Mouse (Mus musculus): ENCODE results near the gene 1700025G04Rik. TPM values are rescaled to one million over a fixed set of nuclear protein-coding genes. Genes with fewer than 3 reads are reported as not detected.

1700025G04Rik gene
- polyA plus RNA-seq, 1 experiment from 2014 or later, result 27.8 TPM

DNA sequence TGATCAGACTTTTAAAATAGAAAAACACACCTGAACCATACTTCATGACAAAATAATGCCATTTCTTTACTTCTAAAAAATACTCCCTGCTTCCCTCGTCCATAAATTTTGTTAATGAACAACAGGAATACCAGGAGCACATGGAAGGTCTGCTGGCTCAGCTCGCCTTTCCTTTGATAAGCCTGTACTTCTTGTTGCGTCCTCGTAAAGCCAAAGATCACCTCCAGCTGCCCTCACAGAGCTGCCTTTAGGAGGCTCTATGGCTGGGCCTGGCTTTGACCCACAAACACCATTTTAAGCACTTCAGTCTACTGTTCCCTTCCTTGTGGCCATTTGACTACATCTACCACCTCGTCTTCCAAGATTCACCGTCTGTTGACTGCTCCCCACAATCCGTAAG lies 101.2 kb downstream of the 1700025G04Rik start:
- Histone ChIP-seq H3K4me3 (replicated peaks; ENCODE audit: low read depth, low read length) (no peak overlapping the region), H3K9ac (replicated peaks; ENCODE audit: low read length) (no peak overlapping the region), H3K27me3 (ENCODE audit: control insufficient read depth, insufficient read depth, low read length) (no peaks in the 10 kb centered on the region), H3K36me3 (ENCODE audit: control insufficient read depth, insufficient read depth, low read length) (no peaks in the 10 kb centered on the region), H3K4me1 (ENCODE audit: control insufficient read depth, insufficient read depth, low read length) (peaks cover 23% of the 10 kb centered on the region), H3K27ac (replicated peaks; ENCODE audit: low read depth, low read length) (no peak overlapping the region), H3K4me2 (ENCODE audit: low read length) (no peak overlapping the region), H3K9me3 (ENCODE audit: control insufficient read depth, low read length) (no peaks in the 10 kb centered on the region)
- DNase-seq (no peak), ATAC-seq (ENCODE audit: low FRiP score, low TSS enrichment) (no peak)
- 93% methylated on average over 7 of the region's 7 CpGs for WGBS

DNA sequence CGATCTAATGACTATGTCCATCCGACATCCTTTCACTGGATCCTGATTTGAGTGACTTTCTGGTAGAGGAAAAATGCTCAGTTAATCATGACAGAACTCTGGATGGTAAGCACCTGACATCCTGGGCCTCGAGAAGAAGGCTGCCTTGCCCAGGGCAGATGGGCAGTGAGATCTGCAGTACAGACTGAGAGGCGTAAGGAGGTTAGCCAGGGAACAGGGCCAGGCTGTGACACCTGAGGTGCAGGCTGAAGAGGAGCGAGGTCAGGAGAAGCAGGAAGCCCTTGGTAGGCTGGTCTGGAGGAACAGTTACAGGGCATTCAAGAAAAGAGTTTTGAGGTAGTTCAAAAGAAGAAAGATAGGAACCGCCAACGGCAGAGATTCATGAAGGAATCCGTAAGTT lies 101.9 kb downstream of the 1700025G04Rik start:
- no peaks in the 10 kb centered on the region for H3K27me3 ChIP-seq (ENCODE audit: control insufficient read depth, insufficient read depth, low read length)
- DNase-seq, result no peak
- H3K9ac ChIP-seq (replicated peaks; ENCODE audit: low read length), result no peak overlapping the region
- H3K27ac ChIP-seq (replicated peaks; ENCODE audit: low read depth, low read length), result no peak overlapping the region
- H3K4me1 ChIP-seq (ENCODE audit: control insufficient read depth, insufficient read depth, low read length), result peaks cover 28% of the 10 kb centered on the region
- ATAC-seq (ENCODE audit: low FRiP score, low TSS enrichment), result no peak
- 91% methylated on average over 8 of the region's 8 CpGs for WGBS
- H3K4me2 ChIP-seq (ENCODE audit: low read length), result no peak overlapping the region
- H3K36me3 ChIP-seq (ENCODE audit: control insufficient read depth, insufficient read depth, low read length), result no peaks in the 10 kb centered on the region
- no peak overlapping the region for H3K4me3 ChIP-seq (replicated peaks; ENCODE audit: low read depth, low read length)
- no peaks in the 10 kb centered on the region for H3K9me3 ChIP-seq (ENCODE audit: control insufficient read depth, low read length)

DNA sequence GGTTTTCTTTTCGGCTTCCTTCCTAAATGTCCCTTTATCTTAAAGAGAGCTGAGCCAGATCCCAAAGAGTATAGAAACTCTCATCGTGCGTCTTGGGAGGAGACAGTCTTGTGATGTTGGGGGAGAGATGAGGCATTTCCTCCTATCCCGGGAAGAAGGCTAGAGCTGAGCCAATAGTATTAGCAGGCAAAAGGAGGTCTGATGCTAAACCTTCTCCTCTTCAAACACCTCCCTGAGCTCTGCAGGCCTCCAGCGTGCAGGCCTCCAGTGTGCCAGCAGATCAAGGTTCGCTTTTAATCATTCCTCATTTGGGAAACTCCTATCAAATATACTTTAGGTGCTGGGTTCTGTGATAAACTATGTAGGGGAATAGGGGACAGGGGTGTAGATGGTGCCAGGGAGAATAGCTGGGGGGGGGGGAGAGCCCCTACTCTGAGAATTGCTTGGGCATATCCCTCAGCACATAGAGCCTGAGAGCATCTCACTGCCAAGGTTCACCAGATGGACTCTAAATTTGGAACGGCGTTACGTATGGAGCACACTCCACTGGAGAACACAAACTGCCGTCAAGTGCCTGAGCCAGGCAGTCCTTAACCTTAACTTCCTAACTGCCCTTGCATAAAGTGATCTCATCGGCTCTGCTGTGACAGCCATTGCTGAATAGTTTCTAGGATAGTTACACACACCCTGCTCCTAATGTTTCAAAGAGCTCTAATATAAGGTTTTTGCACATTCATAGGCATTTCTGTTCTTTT lies 103.7 kb downstream of the 1700025G04Rik start:
- DNase-seq (no peak), ATAC-seq (ENCODE audit: low FRiP score, low TSS enrichment) (no peak)
- WGBS, result 81% methylated on average over 11 of the region's 11 CpGs
- Histone ChIP-seq H3K9me3 (ENCODE audit: control insufficient read depth, low read length) (no peaks in the 10 kb centered on the region), H3K4me3 (replicated peaks; ENCODE audit: low read depth, low read length) (no peak overlapping the region), H3K4me2 (ENCODE audit: low read length) (no peak overlapping the region), H3K4me1 (ENCODE audit: control insufficient read depth, insufficient read depth, low read length) (peaks cover 30% of the 10 kb centered on the region), H3K36me3 (ENCODE audit: control insufficient read depth, insufficient read depth, low read length) (no peaks in the 10 kb centered on the region), H3K27me3 (ENCODE audit: control insufficient read depth, insufficient read depth, low read length) (no peaks in the 10 kb centered on the region), H3K27ac (replicated peaks; ENCODE audit: low read depth, low read length) (no peak overlapping the region), H3K9ac (replicated peaks; ENCODE audit: low read length) (no peak overlapping the region)

DNA sequence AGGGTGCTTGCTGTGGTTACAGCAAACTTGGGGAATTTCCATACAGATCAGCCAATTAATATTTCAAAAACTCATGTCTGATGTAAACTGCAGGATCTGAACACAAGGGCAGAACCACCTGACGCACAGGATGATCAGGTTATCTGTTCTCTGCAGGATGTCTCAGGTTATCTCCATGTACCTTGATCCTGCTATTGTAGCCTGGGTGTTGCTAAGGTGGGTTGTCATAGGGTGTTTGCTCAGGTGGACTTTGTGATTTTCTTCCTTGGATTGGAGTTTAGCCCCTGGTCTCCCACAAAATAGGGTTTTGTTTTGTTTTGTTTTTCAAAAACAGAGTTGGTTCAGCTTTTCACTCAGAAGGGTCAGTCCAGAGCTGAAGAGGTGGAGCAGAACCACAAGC lies 104.9 kb downstream of the 1700025G04Rik start:
- H3K9ac ChIP-seq (replicated peaks; ENCODE audit: low read length), result no peak overlapping the region
- no peak for DNase-seq
- no peak overlapping the region for H3K4me2 ChIP-seq (ENCODE audit: low read length)
- H3K36me3 ChIP-seq (ENCODE audit: control insufficient read depth, insufficient read depth, low read length), result no peaks in the 10 kb centered on the region
- H3K4me1 ChIP-seq (ENCODE audit: control insufficient read depth, insufficient read depth, low read length), result peaks cover 34% of the 10 kb centered on the region
- no peak overlapping the region for H3K27ac ChIP-seq (replicated peaks; ENCODE audit: low read depth, low read length)
- no peak overlapping the region for H3K4me3 ChIP-seq (replicated peaks; ENCODE audit: low read depth, low read length)
- H3K27me3 ChIP-seq (ENCODE audit: control insufficient read depth, insufficient read depth, low read length), result no peaks in the 10 kb centered on the region
- no peak for ATAC-seq (ENCODE audit: low FRiP score, low TSS enrichment)
- no peaks in the 10 kb centered on the region for H3K9me3 ChIP-seq (ENCODE audit: control insufficient read depth, low read length)
- WGBS, result 97% methylated on average over 1 of the region's 1 CpGs

DNA sequence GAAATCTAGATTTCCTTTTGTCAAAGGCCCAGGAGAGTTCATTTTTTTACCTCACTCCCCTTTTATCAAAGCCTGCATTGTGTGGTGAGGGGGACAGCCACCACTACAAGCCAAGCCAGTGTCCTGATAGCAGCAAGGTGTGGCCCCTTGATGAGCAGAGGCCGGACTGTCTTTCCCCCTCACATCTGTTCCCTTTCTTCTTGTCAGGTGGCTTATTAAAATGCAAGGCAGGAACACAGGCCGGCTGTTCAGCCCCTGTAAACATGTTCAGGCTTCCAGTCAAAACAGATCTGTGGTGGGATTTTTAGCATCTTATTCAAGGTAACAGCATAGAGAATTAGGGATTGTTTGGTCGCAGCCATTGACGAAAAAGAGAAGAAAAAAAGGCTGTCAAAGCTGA lies 105.9 kb downstream of the 1700025G04Rik start:
- Histone ChIP-seq H3K4me2 (ENCODE audit: low read length) (no peak overlapping the region), H3K4me1 (ENCODE audit: control insufficient read depth, insufficient read depth, low read length) (peaks cover 34% of the 10 kb centered on the region), H3K9me3 (ENCODE audit: control insufficient read depth, low read length) (no peaks in the 10 kb centered on the region), H3K9ac (replicated peaks; ENCODE audit: low read length) (no peak overlapping the region), H3K4me3 (replicated peaks; ENCODE audit: low read depth, low read length) (no peak overlapping the region), H3K27ac (replicated peaks; ENCODE audit: low read depth, low read length) (peak overlapping the region; percentile 76), H3K36me3 (ENCODE audit: control insufficient read depth, insufficient read depth, low read length) (no peaks in the 10 kb centered on the region), H3K27me3 (ENCODE audit: control insufficient read depth, insufficient read depth, low read length) (no peaks in the 10 kb centered on the region)
- DNase-seq (peak; percentile 55), ATAC-seq (ENCODE audit: low FRiP score, low TSS enrichment) (no peak)
- 8% methylated on average over 4 of the region's 4 CpGs for WGBS

DNA sequence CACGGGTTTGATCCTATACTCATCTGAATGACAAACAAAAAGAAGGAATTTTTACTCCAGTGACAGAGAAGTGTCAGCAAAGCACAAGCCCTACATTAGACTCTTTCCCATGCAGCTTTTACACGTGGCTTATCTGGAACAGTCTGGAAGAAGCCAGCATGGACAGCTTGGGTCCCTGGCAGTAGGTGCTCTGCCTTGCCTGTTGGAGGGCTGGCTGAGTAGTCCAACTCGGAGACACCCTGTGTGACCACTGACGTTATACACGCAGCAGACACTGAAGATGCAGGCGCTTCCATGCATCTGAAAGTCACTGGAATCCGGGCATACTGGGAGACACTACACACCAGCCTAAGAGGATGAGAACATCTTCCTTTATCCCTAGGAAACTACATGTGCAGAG lies 109.4 kb downstream of the 1700025G04Rik start:
- H3K9me3 ChIP-seq (ENCODE audit: control insufficient read depth, low read length), result no peaks in the 10 kb centered on the region
- no peak overlapping the region for H3K9ac ChIP-seq (replicated peaks; ENCODE audit: low read length)
- H3K27ac ChIP-seq (replicated peaks; ENCODE audit: low read depth, low read length), result no peak overlapping the region
- H3K4me2 ChIP-seq (ENCODE audit: low read length), result no peak overlapping the region
- H3K27me3 ChIP-seq (ENCODE audit: control insufficient read depth, insufficient read depth, low read length), result no peaks in the 10 kb centered on the region
- WGBS, result 86% methylated on average over 7 of the region's 7 CpGs
- H3K36me3 ChIP-seq (ENCODE audit: control insufficient read depth, insufficient read depth, low read length), result no peaks in the 10 kb centered on the region
- peaks cover 44% of the 10 kb centered on the region for H3K4me1 ChIP-seq (ENCODE audit: control insufficient read depth, insufficient read depth, low read length)
- no peak for DNase-seq
- no peak overlapping the region for H3K4me3 ChIP-seq (replicated peaks; ENCODE audit: low read depth, low read length)
- ATAC-seq (ENCODE audit: low FRiP score, low TSS enrichment), result no peak

DNA sequence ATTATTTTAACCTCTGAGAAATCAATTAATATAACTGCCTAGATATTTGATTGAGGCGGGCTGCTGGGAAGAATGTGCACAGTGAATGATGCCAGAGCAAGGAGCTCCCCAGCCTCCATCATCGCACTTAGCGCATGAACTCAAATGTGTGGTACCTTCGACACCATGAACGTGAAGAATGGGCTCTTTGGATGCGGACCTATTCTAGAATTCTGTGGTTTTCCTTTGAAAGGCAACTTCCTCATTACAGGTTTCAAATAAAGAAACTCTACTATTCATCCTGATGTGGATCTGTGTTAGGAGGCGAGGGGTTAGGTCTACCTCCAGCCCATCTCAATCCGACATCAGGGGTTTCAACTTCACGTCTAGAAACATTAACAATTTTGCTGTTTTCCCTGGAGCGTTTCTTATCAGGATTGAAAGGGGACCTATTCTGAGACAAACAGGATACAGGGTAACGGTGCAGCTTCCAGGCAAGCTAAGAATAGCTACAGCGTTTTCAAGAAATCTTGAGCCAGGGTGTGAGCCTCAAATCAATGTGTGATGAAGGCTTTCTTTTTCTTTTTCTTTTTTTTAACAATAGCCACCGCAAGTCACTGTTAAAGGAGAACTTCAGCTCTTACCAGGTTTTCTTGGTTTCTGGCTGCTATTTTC lies 110.0 kb downstream of the 1700025G04Rik start:
- Histone ChIP-seq H3K4me3 (replicated peaks; ENCODE audit: low read depth, low read length) (no peak overlapping the region), H3K9me3 (ENCODE audit: control insufficient read depth, low read length) (no peaks in the 10 kb centered on the region), H3K4me1 (ENCODE audit: control insufficient read depth, insufficient read depth, low read length) (peaks cover 40% of the 10 kb centered on the region), H3K27ac (replicated peaks; ENCODE audit: low read depth, low read length) (no peak overlapping the region), H3K9ac (replicated peaks; ENCODE audit: low read length) (no peak overlapping the region), H3K27me3 (ENCODE audit: control insufficient read depth, insufficient read depth, low read length) (no peaks in the 10 kb centered on the region), H3K4me2 (ENCODE audit: low read length) (no peak overlapping the region), H3K36me3 (ENCODE audit: control insufficient read depth, insufficient read depth, low read length) (no peaks in the 10 kb centered on the region)
- WGBS, result 87% methylated on average over 13 of the region's 13 CpGs
- ATAC-seq (ENCODE audit: low FRiP score, low TSS enrichment), result no peak
- DNase-seq, result no peak

DNA sequence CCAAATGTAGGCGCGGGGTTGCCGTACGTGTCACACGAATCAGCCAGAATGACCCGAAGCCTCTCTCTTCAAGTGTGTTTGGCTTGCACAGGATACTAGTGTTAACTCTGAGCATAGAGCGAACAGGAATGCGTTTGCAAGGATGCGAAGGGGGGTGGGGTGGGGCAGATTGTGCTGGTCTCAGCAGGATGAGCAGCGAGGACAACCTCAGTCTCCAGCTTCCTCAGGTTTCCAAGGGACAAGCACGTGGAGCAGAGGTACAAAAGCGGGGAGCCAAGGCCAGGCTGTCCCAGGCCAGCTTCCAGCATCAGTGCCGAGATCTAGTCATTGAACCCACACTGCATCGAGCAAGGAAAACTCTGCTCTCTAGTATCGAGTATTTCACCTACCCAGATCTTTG lies 111.2 kb downstream of the 1700025G04Rik start:
- Histone ChIP-seq H3K9ac (replicated peaks; ENCODE audit: low read length) (no peak overlapping the region), H3K4me3 (replicated peaks; ENCODE audit: low read depth, low read length) (no peak overlapping the region), H3K9me3 (ENCODE audit: control insufficient read depth, low read length) (no peaks in the 10 kb centered on the region), H3K4me1 (ENCODE audit: control insufficient read depth, insufficient read depth, low read length) (peaks cover 28% of the 10 kb centered on the region), H3K36me3 (ENCODE audit: control insufficient read depth, insufficient read depth, low read length) (no peaks in the 10 kb centered on the region), H3K27me3 (ENCODE audit: control insufficient read depth, insufficient read depth, low read length) (no peaks in the 10 kb centered on the region), H3K4me2 (ENCODE audit: low read length) (no peak overlapping the region), H3K27ac (replicated peaks; ENCODE audit: low read depth, low read length) (no peak overlapping the region)
- no peak for ATAC-seq (ENCODE audit: low FRiP score, low TSS enrichment)
- 89% methylated on average over 15 of the region's 15 CpGs for WGBS
- DNase-seq, result no peak

DNA sequence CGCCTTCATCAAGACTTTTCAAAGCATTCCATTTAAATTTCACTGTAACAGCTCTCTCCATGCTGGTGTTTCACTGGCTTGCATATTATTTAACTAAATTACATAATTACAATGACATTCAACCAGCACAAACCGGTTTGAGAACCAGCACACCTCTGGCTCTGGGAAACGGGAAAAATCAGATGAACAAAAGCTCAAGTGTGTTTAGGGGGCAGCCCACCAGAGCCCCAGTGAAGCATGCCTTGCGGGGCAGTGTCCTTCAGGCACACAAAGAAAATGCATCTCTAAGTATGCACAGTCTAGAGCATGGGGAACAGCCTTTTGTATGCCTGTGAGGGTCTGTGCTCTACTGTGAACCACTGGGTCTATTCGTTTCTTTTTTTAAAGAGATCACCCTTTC lies 112.3 kb downstream of the 1700025G04Rik start:
- H3K4me2 ChIP-seq (ENCODE audit: low read length), result no peak overlapping the region
- peaks cover 25% of the 10 kb centered on the region for H3K4me1 ChIP-seq (ENCODE audit: control insufficient read depth, insufficient read depth, low read length)
- no peak overlapping the region for H3K4me3 ChIP-seq (replicated peaks; ENCODE audit: low read depth, low read length)
- no peak overlapping the region for H3K9ac ChIP-seq (replicated peaks; ENCODE audit: low read length)
- no peaks in the 10 kb centered on the region for H3K27me3 ChIP-seq (ENCODE audit: control insufficient read depth, insufficient read depth, low read length)
- whole genome bisulfite sequencing, result 29% methylated on average over 5 of the region's 5 CpGs
- H3K27ac ChIP-seq (replicated peaks; ENCODE audit: low read depth, low read length), result peak overlapping the region; percentile 74
- ATAC-seq (ENCODE audit: low FRiP score, low TSS enrichment) (no peak; the same call in 1 of the 2 replicates), DNase-seq (peak; percentile 44)
- no peaks in the 10 kb centered on the region for H3K36me3 ChIP-seq (ENCODE audit: control insufficient read depth, insufficient read depth, low read length)
- H3K9me3 ChIP-seq (ENCODE audit: control insufficient read depth, low read length), result no peaks in the 10 kb centered on the region

All from midbrain, embryonic 14.5 days (tissue).